Mouse (Mus musculus): ENCODE results near the gene H2-Eb1. TPM values are rescaled to one million over a fixed set of nuclear protein-coding genes. Genes with fewer than 3 reads are reported as not detected.

H2-Eb1 gene
- 91.6 and 398 TPM in 2 replicates for polyA plus RNA-seq (2012; rRNA removed)

DNA sequence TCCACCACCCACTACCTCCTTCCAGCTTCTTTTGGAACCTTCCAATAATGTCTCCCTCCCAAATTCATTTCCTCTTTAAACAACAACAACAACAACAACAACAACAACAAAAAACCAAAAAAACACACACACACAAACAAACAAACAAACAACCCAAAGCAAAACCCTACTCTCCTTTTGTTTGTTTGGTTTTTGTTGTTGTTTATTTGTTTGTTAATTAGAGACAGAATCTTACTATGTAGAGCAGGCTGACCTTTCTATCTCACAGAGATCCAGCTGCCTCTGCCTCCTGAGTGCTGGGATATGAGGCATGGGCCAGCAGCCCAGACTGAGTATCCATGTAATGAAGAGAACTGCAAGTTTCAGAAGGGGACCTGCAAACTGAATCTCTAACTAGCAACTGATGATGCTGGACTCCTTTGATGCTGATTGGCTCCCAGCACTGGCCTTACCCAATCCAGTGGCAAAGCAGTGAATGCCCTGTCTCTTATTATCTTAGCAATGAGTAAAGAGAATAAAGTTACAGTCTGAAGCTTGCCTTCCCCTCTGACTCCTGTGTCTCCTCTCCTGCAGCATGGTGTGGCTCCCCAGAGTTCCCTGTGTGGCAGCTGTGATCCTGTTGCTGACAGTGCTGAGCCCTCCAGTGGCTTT, at the start of gene H2-Eb1:
TSS of gene H2-Eb1 (plus strand) at position 488 of the 651 bp plus-strand sequence.
- peak within 1 kb of the TSS; percentile 83 for H3K4me3 ChIP-seq (ENCODE audit: low read depth, low read length)
- no peaks in the 10 kb centered on the region for H3K36me3 ChIP-seq (ENCODE audit: control insufficient read depth, insufficient read depth, low read length)
- H3K4me1 ChIP-seq (ENCODE audit: control insufficient read depth, insufficient read depth, insufficient read length, low read length): peaks cover 13% of the 10 kb centered on the region; the same call in 1 of the 2 replicates
- TF ChIP-seq POLR2A (IDR thresholded peaks at IDR 0.05; ENCODE audit: low read depth, low read length) (peak; percentile 57; the same call in 1 of the 2 replicates), CTCF (IDR thresholded peaks at IDR 0.05; ENCODE audit: extremely low read depth, insufficient read length, insufficient replicate concordance, low read depth, low read length) (no peak)
- peak within 1 kb of the TSS; percentile 93 for H3K27ac ChIP-seq (ENCODE audit: insufficient read depth, low read depth, low read length)
- H3K27me3 ChIP-seq (ENCODE audit: control insufficient read depth, insufficient read depth, low read length): no peaks in the 10 kb centered on the region

DNA sequence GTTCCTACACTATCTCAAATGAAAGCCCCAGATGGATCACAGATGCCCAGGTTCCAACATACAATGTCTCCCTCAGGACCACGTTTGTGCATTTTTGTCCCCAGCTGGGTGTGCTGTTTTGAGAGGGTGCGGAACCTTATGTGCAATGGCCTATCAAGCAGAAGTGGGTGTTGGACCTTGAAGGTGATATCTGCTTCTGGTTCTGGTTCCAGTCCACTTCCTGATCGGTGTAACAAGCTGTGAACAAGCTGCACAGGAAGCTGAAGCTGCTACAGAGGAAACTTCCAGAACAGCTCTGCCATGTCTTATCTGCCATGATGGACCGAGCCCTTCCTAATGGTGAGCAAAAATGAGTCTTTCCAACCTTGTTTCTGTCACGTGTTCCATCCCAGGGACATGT, 49.2 kb upstream of the H2-Eb1 start:
- Histone ChIP-seq H3K36me3 (ENCODE audit: control insufficient read depth, insufficient read depth, low read length) (no peaks in the 10 kb centered on the region), H3K27me3 (ENCODE audit: control insufficient read depth, insufficient read depth, low read length) (no peaks in the 10 kb centered on the region), H3K4me1 (ENCODE audit: control insufficient read depth, insufficient read depth, insufficient read length, low read length) (peaks cover 4% of the 10 kb centered on the region; the same call in 1 of the 2 replicates), H3K27ac (ENCODE audit: insufficient read depth, low read depth, low read length) (no peak overlapping the region), H3K4me3 (ENCODE audit: low read depth, low read length) (no peak overlapping the region)
- no peak for TF ChIP-seq POLR2A (IDR thresholded peaks at IDR 0.05; ENCODE audit: low read depth, low read length)
- no peak for TF ChIP-seq CTCF (IDR thresholded peaks at IDR 0.05; ENCODE audit: extremely low read depth, insufficient read length, insufficient replicate concordance, low read depth, low read length)
- 80% methylated on average over 5 of the region's 5 CpGs for WGBS

DNA sequence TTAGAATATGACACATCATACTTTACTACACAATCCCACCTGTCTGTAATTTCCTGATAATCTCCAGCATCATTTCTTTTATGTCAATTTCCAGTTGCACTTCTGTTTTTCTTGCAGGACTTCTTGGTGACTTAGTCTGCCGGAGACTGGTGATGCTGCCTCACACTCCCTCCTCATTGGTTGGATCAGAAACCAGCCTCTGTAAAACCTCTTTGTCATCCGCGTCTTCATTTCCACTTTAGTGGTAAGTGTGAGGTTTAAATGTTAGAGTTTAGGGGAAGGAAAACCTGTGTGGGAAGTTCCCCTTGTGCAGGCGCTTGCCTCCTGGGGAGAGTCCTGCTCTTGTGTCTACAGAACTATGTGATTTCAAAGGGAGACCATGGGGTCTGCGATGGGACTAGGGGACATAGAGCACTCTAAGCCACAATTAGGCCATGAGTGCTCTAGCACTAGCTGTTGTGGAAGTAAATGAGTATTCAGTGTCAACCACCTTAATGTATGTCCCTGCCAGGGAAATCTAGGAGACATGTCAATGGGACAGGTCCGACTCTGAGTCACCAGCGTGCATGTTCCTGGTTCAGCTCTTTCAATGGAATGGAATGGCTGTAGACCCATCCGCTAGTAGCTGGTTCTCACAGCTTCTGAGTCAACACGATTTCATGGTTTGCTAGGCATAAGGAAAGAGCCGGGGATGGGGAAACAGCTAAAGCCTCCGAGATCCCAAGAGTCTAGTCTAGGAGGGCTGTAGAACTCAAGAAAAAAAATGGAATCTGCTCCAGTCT, 47.9 kb upstream of the H2-Eb1 start, which contains the start of gene H2-Ab1:
TSS of gene H2-Ab1 (plus strand) at position 96 of the 782 bp plus-strand sequence.
- Histone ChIP-seq H3K4me1 (ENCODE audit: control insufficient read depth, insufficient read depth, insufficient read length, low read length) (peaks cover 10% of the 10 kb centered on the region; the same call in 1 of the 2 replicates), H3K27me3 (ENCODE audit: control insufficient read depth, insufficient read depth, low read length) (no peaks in the 10 kb centered on the region), H3K4me3 (ENCODE audit: low read depth, low read length) (peak within 1 kb of the TSS; percentile 28; the same call in 1 of the 2 replicates), H3K27ac (ENCODE audit: insufficient read depth, low read depth, low read length) (peak within 1 kb of the TSS; percentile 53), H3K36me3 (ENCODE audit: control insufficient read depth, insufficient read depth, low read length) (no peaks in the 10 kb centered on the region)
- 62% methylated on average over 11 of the region's 11 CpGs for WGBS
- no peak for TF ChIP-seq CTCF (IDR thresholded peaks at IDR 0.05; ENCODE audit: extremely low read depth, insufficient read length, insufficient replicate concordance, low read depth, low read length)
- TF ChIP-seq POLR2A (IDR thresholded peaks at IDR 0.05; ENCODE audit: low read depth, low read length): peak; percentile 29; the same call in 1 of the 2 replicates

DNA sequence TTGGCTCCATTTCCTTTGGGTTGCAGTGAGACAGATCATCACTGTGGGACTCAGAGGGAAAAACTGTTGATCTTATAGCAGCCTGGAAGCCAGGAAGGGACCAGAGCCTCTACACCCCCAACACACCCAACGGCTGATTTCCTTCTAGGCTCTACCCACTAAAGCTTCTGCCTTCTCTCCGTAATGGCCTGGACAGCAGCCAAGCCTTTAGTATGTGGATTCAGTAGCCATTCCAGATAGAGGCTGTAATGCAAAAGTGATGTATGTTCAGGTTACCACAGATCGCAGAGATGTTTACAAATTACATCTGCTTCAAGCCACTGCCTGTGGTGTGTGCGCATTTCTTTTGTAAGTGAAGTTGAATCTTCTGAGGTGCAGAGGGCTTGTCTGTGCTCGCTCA, 45.1 kb upstream of the H2-Eb1 start:
- Histone ChIP-seq H3K27me3 (ENCODE audit: control insufficient read depth, insufficient read depth, low read length) (peaks cover 3% of the 10 kb centered on the region; the same call in 1 of the 2 replicates), H3K4me1 (ENCODE audit: control insufficient read depth, insufficient read depth, insufficient read length, low read length) (peaks cover 15% of the 10 kb centered on the region), H3K36me3 (ENCODE audit: control insufficient read depth, insufficient read depth, low read length) (0 out of 2 replicates have a peak, but pooled peaks cover 3% of the 10 kb centered on the region), H3K27ac (ENCODE audit: insufficient read depth, low read depth, low read length) (no peak overlapping the region), H3K4me3 (ENCODE audit: low read depth, low read length) (no peak overlapping the region)
- TF ChIP-seq POLR2A (IDR thresholded peaks at IDR 0.05; ENCODE audit: low read depth, low read length) (no peak), CTCF (IDR thresholded peaks at IDR 0.05; ENCODE audit: extremely low read depth, insufficient read length, insufficient replicate concordance, low read depth, low read length) (no peak)
- 41% methylated on average over 5 of the region's 5 CpGs for WGBS

DNA sequence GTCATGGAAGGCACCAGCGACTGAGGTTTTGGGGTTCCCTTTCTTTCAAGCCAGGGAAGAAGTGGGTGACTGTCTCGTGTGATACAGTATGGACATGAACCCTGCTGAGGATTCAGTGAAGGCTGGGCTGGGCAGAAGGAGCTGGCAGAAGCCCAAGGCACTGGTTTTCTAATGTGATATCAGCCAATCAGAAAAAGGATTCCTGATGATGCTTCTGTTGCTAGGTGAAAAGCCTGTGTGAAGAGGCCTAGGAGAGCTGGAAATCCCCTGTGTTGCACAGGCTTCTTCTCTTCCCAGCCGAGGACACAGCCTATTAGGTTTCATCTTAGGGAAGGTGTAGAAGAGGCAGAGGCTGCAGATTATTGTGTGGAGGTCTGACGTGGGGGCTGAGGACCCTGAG, 44.2 kb upstream of the H2-Eb1 start:
- peak overlapping the region; percentile 69 for H3K27ac ChIP-seq (ENCODE audit: insufficient read depth, low read depth, low read length)
- 20% methylated on average over 4 of the region's 4 CpGs for WGBS

GRCm38 (mm10) chr17:34263068-34263467, 42.6 kb upstream of the H2-Eb1 start:
- Histone ChIP-seq H3K27me3 (ENCODE audit: control insufficient read depth, insufficient read depth, low read length) (peaks cover 3% of the 10 kb centered on the region; the same call in 1 of the 2 replicates), H3K36me3 (ENCODE audit: control insufficient read depth, insufficient read depth, low read length) (peaks cover 14% of the 10 kb centered on the region; the same call in 1 of the 2 replicates), H3K4me3 (ENCODE audit: low read depth, low read length) (peak overlapping the region; percentile 82), H3K4me1 (ENCODE audit: control insufficient read depth, insufficient read depth, insufficient read length, low read length) (peaks cover 17% of the 10 kb centered on the region), H3K27ac (ENCODE audit: insufficient read depth, low read depth, low read length) (peak overlapping the region; percentile 61)
- TF ChIP-seq POLR2A (IDR thresholded peaks at IDR 0.05; ENCODE audit: low read depth, low read length) (peak; percentile 85; the same call in 1 of the 2 replicates), CTCF (IDR thresholded peaks at IDR 0.05; ENCODE audit: extremely low read depth, insufficient read length, insufficient replicate concordance, low read depth, low read length) (no peak)
- 2% methylated on average over 8 of the region's 8 CpGs for WGBS

More for the DNA sequence above, 44.2 kb upstream of the H2-Eb1 start:
- Histone ChIP-seq H3K36me3 (ENCODE audit: control insufficient read depth, insufficient read depth, low read length) (0 out of 2 replicates have a peak, but pooled peaks cover 3% of the 10 kb centered on the region), H3K27me3 (ENCODE audit: control insufficient read depth, insufficient read depth, low read length) (peaks cover 3% of the 10 kb centered on the region; the same call in 1 of the 2 replicates), H3K4me1 (ENCODE audit: control insufficient read depth, insufficient read depth, insufficient read length, low read length) (peaks cover 15% of the 10 kb centered on the region), H3K4me3 (ENCODE audit: low read depth, low read length) (no peak overlapping the region)
- TF ChIP-seq POLR2A (IDR thresholded peaks at IDR 0.05; ENCODE audit: low read depth, low read length) (no peak; the same call in 1 of the 2 replicates), CTCF (IDR thresholded peaks at IDR 0.05; ENCODE audit: extremely low read depth, insufficient read length, insufficient replicate concordance, low read depth, low read length) (no peak)
